Mouse (Mus musculus) intestine, postnatal 0 days (tissue): ENCODE data around the gene Ap1s1. TPM values are rescaled to one million over a fixed set of nuclear protein-coding genes. Genes with fewer than 3 reads are reported as not detected.

Experiments used
- ATAC-seq: fragments of 200-750 bp; cut with Nextera tagmentation; 2 replicates; pipeline ENCODE4 v1.8.0; 2017; ENCODE audit warnings: mild to moderate bottlenecking, moderate TSS enrichment, moderate library complexity
- H3K27ac ChIP-seq: fragments of 300-500 bp; sonication (generic); 2 replicates; pipeline ENCODE4 v1.5.1; 2014; ENCODE audit warnings: mild to moderate bottlenecking, low read depth, low read length, moderate library complexity
- H3K27me3 ChIP-seq: fragments of 300-500 bp; sonication (generic); replicated peaks from 2 replicates; pipeline ENCODE4 v1.6.1; 2014; ENCODE audit warnings: low read length, mixed read lengths; ENCODE audit not compliant: control insufficient read depth, insufficient read depth
- H3K36me3 ChIP-seq: fragments of 300-500 bp; sonication (generic); 2 replicates; pipeline ENCODE4 v1.6.1; 2014; ENCODE audit warnings: mild to moderate bottlenecking, moderate library complexity; ENCODE audit not compliant: control insufficient read depth, insufficient read depth
- H3K4me1 ChIP-seq: fragments of 300-500 bp; sonication (generic); replicated peaks from 2 replicates; pipeline ENCODE4 v1.6.1; 2014; ENCODE audit warnings: antibody characterized with exemption, low read length, mixed read lengths; ENCODE audit not compliant: control insufficient read depth, insufficient read depth
- H3K4me2 ChIP-seq: fragments of 300-500 bp; sonication (generic); replicated peaks from 2 replicates; pipeline ENCODE4 v1.6.1; 2014; ENCODE audit warnings: low read depth, mild to moderate bottlenecking, moderate library complexity
- H3K4me3 ChIP-seq: fragments of 300-500 bp; sonication (generic); 2 replicates; pipeline ENCODE4 v1.5.1; 2014; ENCODE audit warnings: low read depth, low read length
- H3K9ac ChIP-seq: fragments of 300-500 bp; sonication (generic); 2 replicates; pipeline ENCODE4 v1.6.1; 2014; ENCODE audit warnings: mild to moderate bottlenecking, low read depth, low read length
- H3K9me3 ChIP-seq: fragments of 300-500 bp; sonication (generic); 2 replicates; pipeline ENCODE4 v1.6.1; 2016; ENCODE audit warnings: mixed run types; ENCODE audit not compliant: control insufficient read depth
- CTCF ChIP-seq: sonication (generic); IDR thresholded peaks from 2 replicates; pipeline ENCODE4 v1.5.1; 2016; ENCODE audit warnings: low read depth, mild to moderate bottlenecking, control low read depth, antibody characterized with exemption, moderate library complexity
- WGBS: fragments of 180-500 bp; shearing (Covaris S2); extraction: QIAGEN DNeasy Blood & Tissue Kit; methylation state at CpG from one replicate; pipeline ENCODE4 v1.1.7; 2014; 5-methylcytosine and 5-hydroxymethylcytosine counted together
- polyA plus RNA-seq: library from polyadenylated mRNA; unstranded; fragments of >200 nt; fragmentation: Nextera tagmentation; extraction: Ambion mirVana; gene quantifications from 2 replicates; pipeline ENCODE4 v1.2.1, GENCODE M21; 2015

The Ap1s1 gene
- polyA plus RNA-seq = 229 and 232 TPM in 2 replicates

GRCm38 (mm10) chr5:137045402-137046323 lies at the start of gene Ap1s1:
TSS of gene Ap1s1 (minus strand) at chr5:137046135.
- 0 out of 2 replicates have a peak, but pooled peaks cover 5% of the 10 kb centered on the region for H3K4me1 ChIP-seq
- under 1% methylated on average over 48 of the region's 48 CpGs for WGBS
- no peaks in the 10 kb centered on the region for H3K9me3 ChIP-seq
- peak; percentile 88 for ATAC-seq
- peak within 1 kb of the TSS; percentile 73 for H3K9ac ChIP-seq
- H3K27ac ChIP-seq = peak within 1 kb of the TSS; percentile 72
- TF ChIP-seq CTCF = no peak
- H3K4me2 ChIP-seq = peak within 1 kb of the TSS; percentile 90
- H3K36me3 ChIP-seq = peaks cover 17% of the 10 kb centered on the region
- H3K4me3 ChIP-seq = peak within 1 kb of the TSS; percentile 85
- H3K27me3 ChIP-seq = no peaks in the 10 kb centered on the region

GRCm38 (mm10) chr5:137095135-137095534 lies 49.2 kb upstream of the Ap1s1 start:
- ATAC-seq = no peak
- TF ChIP-seq CTCF = no peak
- Histone ChIP-seq H3K36me3 (no peaks in the 10 kb centered on the region), H3K9me3 (no peaks in the 10 kb centered on the region), H3K4me3 (no peak overlapping the region), H3K9ac (no peak overlapping the region), H3K4me1 (no peaks in the 10 kb centered on the region), H3K27ac (no peak overlapping the region), H3K4me2 (no peak overlapping the region), H3K27me3 (no peaks in the 10 kb centered on the region)
- 81% methylated on average over 10 of the region's 10 CpGs for WGBS

- Histone ChIP-seq H3K36me3 (no peaks in the 10 kb centered on the region), H3K9ac (no peak overlapping the region), H3K27ac (no peak overlapping the region), H3K4me2 (no peak overlapping the region), H3K9me3 (no peaks in the 10 kb centered on the region), H3K4me3 (no peak overlapping the region), H3K4me1 (no peaks in the 10 kb centered on the region), H3K27me3 (no peaks in the 10 kb centered on the region)
- TF ChIP-seq CTCF = no peak
- WGBS = 72% methylated on average over 9 of the region's 9 CpGs
- no peak for ATAC-seq
Measured at GRCm38 (mm10) chr5:137093720-137094119, 47.8 kb upstream of the Ap1s1 start.

DNA sequence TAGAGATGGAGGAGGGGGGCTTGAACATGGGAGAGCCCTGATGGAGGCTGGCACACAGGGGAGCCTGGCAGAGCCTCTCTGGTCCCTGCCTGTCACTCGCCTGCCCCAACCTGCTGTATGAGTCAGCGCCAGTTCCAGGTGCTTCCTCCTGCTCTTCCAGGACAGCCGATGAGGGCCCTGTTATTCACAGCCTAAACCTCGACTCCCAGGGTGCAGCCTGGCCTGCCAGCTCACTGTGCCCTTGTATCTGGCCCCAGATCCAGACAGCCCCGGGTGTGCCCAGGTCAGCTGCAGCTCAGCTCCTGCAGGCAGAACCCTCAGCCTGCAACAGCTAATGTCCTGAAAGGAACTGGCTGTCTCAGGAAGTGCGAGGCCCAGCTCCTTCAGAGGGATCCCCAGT lies 45.6 kb upstream of the Ap1s1 start:
- TF ChIP-seq CTCF = no peak
- Histone ChIP-seq H3K4me3 (no peak overlapping the region), H3K27me3 (no peaks in the 10 kb centered on the region), H3K36me3 (no peaks in the 10 kb centered on the region), H3K9me3 (no peaks in the 10 kb centered on the region), H3K27ac (no peak overlapping the region), H3K9ac (no peak overlapping the region), H3K4me1 (no peaks in the 10 kb centered on the region), H3K4me2 (no peak overlapping the region)
- WGBS = 63% methylated on average over 6 of the region's 6 CpGs
- no peak for ATAC-seq

DNA sequence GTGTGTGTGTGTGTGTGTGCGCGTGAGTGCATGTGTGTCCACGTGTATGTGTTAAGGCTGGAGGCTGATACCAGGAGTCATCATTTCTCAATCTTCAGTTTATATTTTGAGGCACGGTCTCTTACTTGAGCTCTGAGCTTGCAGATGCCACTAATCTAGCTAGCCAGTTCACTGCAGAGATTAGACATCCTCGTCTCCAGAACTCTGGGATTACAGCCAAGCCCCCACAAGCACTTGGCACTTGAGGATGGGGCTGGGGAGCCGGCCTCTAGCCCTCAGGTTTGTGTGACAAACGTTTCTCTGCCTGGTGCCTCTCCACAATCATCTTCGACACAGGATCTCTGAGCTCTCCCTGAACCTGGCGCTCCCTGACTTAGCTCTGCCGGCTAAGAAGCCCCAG lies 44.9 kb upstream of the Ap1s1 start:
- no peak for ATAC-seq
- no peaks in the 10 kb centered on the region for H3K9me3 ChIP-seq

GRCm38 (mm10) chr5:137087410-137087809 lies 41.5 kb upstream of the Ap1s1 start:
- Histone ChIP-seq H3K9ac (no peak overlapping the region), H3K4me1 (no peaks in the 10 kb centered on the region), H3K9me3 (no peaks in the 10 kb centered on the region), H3K27ac (no peak overlapping the region), H3K27me3 (no peaks in the 10 kb centered on the region), H3K4me2 (no peak overlapping the region), H3K36me3 (no peaks in the 10 kb centered on the region), H3K4me3 (no peak overlapping the region)
- TF ChIP-seq CTCF = no peak
- WGBS = 75% methylated on average over 8 of the region's 8 CpGs
- ATAC-seq = no peak

More for the DNA sequence above, 44.9 kb upstream of the Ap1s1 start:
- H3K4me1 ChIP-seq = no peaks in the 10 kb centered on the region
- no peak overlapping the region for H3K27ac ChIP-seq
- H3K9ac ChIP-seq = no peak overlapping the region
- TF ChIP-seq CTCF = no peak
- H3K36me3 ChIP-seq = no peaks in the 10 kb centered on the region
- no peak overlapping the region for H3K4me3 ChIP-seq
- 66% methylated on average over 10 of the region's 10 CpGs for WGBS
- H3K4me2 ChIP-seq = no peak overlapping the region
- H3K27me3 ChIP-seq = no peaks in the 10 kb centered on the region
